Mouse (Mus musculus): ENCODE results near the gene Nyap1. TPM values are rescaled to one million over a fixed set of nuclear protein-coding genes. Genes with fewer than 3 reads are reported as not detected.

The Nyap1 gene
- polyA plus RNA-seq (2017; shearing (Covaris generic)), result 0.52 TPM

GRCm38 (mm10) chr5:137741023-137741931 is at the start of gene Nyap1:
Gene Nyap1, minus strand, starts transcription at chr5:137741607.

GRCm38 (mm10) chr5:137787151-137787928 is 45.9 kb upstream of the Nyap1 start, which contains the start of the genes Mepce and Zcwpw1:
Gene Mepce, minus strand, starts transcription at chr5:137787655.
Gene Zcwpw1, plus strand, starts transcription at chr5:137787798.

GRCm38 (mm10) chr5:137778635-137779034 is 37.2 kb upstream of the Nyap1 start, which contains the start of gene Ppp1r35:
Gene Ppp1r35, plus strand, starts transcription at chr5:137778849.

DNA sequence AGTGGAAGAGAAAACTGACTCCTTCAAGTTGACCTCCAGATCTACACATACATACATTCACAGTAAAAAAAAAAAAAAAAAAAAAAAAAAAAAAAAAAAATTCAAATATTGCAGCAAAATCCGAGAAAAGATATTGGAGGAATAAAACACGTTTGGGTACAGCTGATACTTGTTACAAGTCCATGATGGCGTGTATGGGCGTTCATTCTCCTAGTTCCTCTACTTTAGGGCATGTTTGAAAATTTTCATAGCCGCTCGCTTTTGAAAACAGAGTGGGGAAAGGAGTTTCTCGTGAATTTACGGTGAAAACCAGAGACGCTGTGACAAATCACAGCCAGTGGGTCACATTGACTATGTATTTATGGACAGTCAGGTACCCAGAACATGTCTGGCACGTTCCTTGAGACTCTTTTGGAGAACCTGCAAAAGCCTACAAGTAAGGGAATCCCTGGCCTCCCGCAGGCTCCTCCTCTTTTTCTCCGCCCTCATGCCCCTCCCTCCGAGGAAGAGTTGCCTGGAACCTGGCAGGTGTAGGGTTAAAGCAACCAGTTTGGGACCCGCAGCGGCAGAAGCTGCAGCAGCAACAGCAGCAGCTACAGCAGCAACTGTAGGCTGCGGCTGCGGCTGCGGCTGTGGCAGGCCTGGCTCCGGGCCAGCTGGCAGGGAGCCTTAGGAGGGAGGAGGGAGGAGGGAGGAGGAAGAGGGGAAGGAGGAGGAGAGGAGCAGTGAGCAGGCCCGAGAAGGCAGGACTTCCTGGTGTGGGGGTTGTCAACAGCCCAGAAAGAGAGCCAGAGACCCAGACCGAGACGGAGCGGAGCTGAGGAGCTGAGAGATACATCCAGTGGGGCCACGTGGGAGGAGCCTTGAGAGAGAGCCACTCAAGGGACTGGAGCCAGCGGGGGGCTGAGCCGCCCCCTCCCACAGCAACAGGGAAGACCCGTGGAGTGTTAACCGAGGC is 4.1 kb upstream of the Nyap1 start, which contains the start of gene Tsc22d4:
Tsc22d4 (plus strand) TSS at position 517 of the 958 bp plus-strand sequence.

GRCm38 (mm10) chr5:137684294-137685123 is 56.9 kb downstream of the Nyap1 start, which contains the start of gene Agfg2:
Gene Agfg2, minus strand, starts transcription at chr5:137684726.

Other genes starting within 250 kb of the Nyap1 start
- 23.4 TPM for gene Pop7, start 239.1 kb downstream of the Nyap1 start, polyA plus RNA-seq (2017; shearing (Covaris generic))
- gene Gigyf1, start 223.1 kb downstream of the Nyap1 start, polyA plus RNA-seq (2017; shearing (Covaris generic)), result 20.3 TPM
- not detected for gene Epo, start 208.4 kb downstream of the Nyap1 start, polyA plus RNA-seq (2017; shearing (Covaris generic))
- gene Gnb2, start 208.1 kb downstream of the Nyap1 start, polyA plus RNA-seq (2017; shearing (Covaris generic)), result 247 TPM
- gene Actl6b, start 188.1 kb downstream of the Nyap1 start, polyA plus RNA-seq (2017; shearing (Covaris generic)), result not detected
- not detected for gene Tfr2, start 171.8 kb downstream of the Nyap1 start, polyA plus RNA-seq (2017; shearing (Covaris generic))
- 47.7 TPM for gene Mospd3, start 140.5 kb downstream of the Nyap1 start, polyA plus RNA-seq (2017; shearing (Covaris generic))
- 0.59 TPM for gene Pcolce, start 127.8 kb downstream of the Nyap1 start, polyA plus RNA-seq (2017; shearing (Covaris generic))
- gene Fbxo24, start 112.6 kb downstream of the Nyap1 start, polyA plus RNA-seq (2017; shearing (Covaris generic)), result not detected
- gene Lrch4, start 112.5 kb downstream of the Nyap1 start, polyA plus RNA-seq (2017; shearing (Covaris generic)), result 214 TPM
- gene Gm20605, start 112.4 kb downstream of the Nyap1 start, polyA plus RNA-seq (2017; shearing (Covaris generic)), result 36.7 TPM
- 60.5 TPM for gene Sap25, start 100.3 kb downstream of the Nyap1 start, polyA plus RNA-seq (2017; shearing (Covaris generic))
- gene Irs3, start 95.9 kb downstream of the Nyap1 start, polyA plus RNA-seq (2017; shearing (Covaris generic)), result not detected
- 16.2 TPM for gene Agfg2, start 56.9 kb downstream of the Nyap1 start, polyA plus RNA-seq (2017; shearing (Covaris generic))
- 156 TPM for gene Tsc22d4, start 4.1 kb upstream of the Nyap1 start, polyA plus RNA-seq (2017; shearing (Covaris generic))
- 51.7 TPM for gene Ppp1r35, start 37.2 kb upstream of the Nyap1 start, polyA plus RNA-seq (2017; shearing (Covaris generic))
- 69.2 TPM for gene Mepce, start 46.0 kb upstream of the Nyap1 start, polyA plus RNA-seq (2017; shearing (Covaris generic))
- 11.0 TPM for gene Zcwpw1, start 46.2 kb upstream of the Nyap1 start, polyA plus RNA-seq (2017; shearing (Covaris generic))
- 0.32 TPM for gene Pilra, start 94.7 kb upstream of the Nyap1 start, polyA plus RNA-seq (2017; shearing (Covaris generic))
- not detected for gene Pilrb1, start 116.5 kb upstream of the Nyap1 start, polyA plus RNA-seq (2017; shearing (Covaris generic))
- 0.31 TPM for gene Pilrb2, start 130.2 kb upstream of the Nyap1 start, polyA plus RNA-seq (2017; shearing (Covaris generic))
- gene Cyp3a13, start 180.0 kb upstream of the Nyap1 start, polyA plus RNA-seq (2017; shearing (Covaris generic)), result 0.25 TPM
- 0.09 TPM for gene Gjc3, start 221.5 kb upstream of the Nyap1 start, polyA plus RNA-seq (2017; shearing (Covaris generic))
- not detected for gene Azgp1, start 239.9 kb upstream of the Nyap1 start, polyA plus RNA-seq (2017; shearing (Covaris generic))

Data from effector memory CD4-positive, alpha-beta T cell, adult 5 months (primary cell).